Mouse (Mus musculus) spleen, postnatal 10 days (tissue): ENCODE results near the gene 2610021A01Rik.
"Not testable (repeated sequence)": the region's sequence is repeated elsewhere in the genome, so short reads cannot be mapped to it uniquely, and the experiment has no call there.

ENCODE experiments used
- DNase-seq, 2 experiments: peaks; one replicate each; pipeline ENCODE4 v3.0.0; 2021 to 2022; ENCODE audit warnings: low spot score in 2 of 2

The 2610021A01Rik gene

DNA sequence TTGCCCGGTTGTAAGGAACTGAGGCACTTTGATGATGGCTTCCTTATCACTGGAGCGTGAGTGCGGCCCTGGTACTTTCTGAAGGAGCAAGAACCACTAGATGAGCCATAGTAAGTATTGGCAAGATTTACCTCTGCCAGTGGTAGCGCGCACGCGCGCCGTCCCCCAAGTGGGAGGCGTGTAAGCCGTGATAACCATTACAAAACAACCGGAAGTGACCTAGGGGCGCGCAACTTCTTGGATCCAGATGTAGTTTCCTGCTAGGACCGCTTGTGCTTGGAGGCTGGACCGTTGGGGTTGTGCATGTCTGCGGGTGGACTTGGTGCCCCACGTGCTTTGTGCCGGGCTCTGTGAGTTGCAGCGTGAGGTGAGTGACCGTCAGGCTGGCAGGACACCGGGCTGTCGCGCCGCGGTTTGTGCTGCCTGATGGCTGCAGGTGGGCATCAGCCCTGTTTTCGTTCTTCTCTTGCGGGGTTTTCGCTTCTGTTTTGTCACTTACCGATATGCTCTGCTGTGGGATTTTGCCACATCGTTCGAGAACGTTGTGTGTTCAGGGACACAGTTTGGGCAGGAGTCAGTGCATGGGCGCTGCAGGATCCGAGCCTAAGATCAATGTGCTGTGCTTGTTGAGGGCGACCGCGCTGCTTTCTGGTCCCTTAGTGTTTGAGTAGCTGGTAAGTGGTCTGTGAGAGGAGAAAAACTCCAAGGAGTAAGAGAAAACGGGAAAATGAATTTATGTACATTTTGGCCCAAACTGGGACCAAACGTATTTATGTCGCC is at the start of gene 2610021A01Rik:
2610021A01Rik (plus strand) TSS at position 197 of the 780 bp plus-strand sequence.
- DNase-seq: peak; percentile 59 to 88

DNA sequence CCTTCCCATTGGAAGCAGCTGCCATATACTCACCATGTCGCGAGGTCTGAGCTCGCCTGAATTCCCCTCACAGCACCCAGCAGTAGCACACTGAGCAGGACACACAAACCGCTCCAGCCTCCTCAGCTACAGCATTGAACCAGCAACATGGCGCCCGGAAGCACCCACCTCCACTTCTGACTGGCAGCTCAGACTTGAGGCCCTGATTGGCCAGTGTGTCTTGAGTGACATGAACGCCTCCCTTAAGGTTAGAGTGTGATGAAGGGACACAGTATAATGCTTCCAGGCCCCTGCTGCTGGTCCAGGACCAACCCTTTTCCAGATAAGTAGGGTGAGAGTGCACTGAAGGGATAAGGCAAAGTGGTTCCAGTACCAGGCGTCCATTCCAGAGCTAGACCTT is 38.3 kb upstream of the 2610021A01Rik start:
- DNase-seq: no peak

DNA sequence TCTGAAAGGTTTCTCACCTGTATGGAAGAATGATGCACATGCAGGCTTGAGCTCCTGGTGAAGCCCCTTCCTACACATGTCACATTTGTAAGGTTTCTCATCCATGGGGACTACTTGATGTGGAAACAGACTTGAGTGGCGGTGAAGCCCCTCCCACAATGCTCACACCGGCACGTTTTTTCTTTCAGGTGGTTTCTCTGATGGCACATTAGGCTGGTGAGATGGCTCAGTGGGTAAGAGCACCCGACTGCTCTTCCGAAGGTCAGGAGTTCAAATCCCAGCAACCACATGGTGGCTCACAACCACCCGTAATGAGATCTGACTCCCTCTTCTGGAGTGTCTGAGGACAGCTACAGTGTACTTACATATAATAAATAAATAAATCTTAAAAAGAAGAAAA is 25.5 kb upstream of the 2610021A01Rik start, which contains the start of gene Gm6871:
Gm6871 (minus strand) TSS at position 101 of the 400 bp plus-strand sequence.
- DNase-seq: not testable (repeated sequence)

DNA sequence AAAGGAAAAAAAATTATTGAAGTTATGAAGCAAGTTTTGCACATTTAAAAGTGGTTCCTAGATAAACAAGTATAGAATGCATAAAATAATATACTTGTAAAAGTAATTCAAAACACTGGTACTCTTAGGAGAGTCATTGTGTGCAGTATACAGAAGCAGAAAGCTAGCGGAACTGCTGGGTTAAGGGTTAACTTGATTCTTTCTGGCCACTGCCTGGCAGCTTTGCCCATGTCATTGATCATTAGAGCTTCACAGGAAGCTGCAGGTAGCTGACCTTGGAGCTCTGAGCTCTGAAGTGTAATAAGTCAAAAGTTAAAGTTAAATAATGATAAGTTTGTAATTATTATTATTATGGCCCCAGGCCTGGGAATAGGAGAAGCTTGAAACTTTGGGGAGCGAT is 21.1 kb upstream of the 2610021A01Rik start:
- no peak for DNase-seq

DNA sequence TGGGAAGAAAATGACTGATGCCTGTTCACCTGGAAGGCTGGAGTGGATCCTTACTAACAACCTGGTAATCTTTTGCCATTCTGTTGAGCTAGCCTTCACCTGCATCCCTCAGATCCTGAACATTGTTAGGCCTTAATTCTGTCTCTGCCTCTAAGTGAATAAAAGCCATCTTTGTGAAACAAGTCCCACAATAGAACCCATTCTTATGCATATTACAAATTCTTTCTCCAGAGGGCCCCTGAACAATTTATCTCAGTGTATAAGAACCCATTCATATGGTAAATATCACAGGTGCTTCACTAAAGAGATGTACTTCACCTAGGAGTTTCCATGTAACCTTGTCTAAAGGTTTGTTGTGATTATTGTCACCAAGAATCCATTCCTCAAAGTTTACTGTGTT is 17.0 kb upstream of the 2610021A01Rik start:
- DNase-seq: no peak

DNA sequence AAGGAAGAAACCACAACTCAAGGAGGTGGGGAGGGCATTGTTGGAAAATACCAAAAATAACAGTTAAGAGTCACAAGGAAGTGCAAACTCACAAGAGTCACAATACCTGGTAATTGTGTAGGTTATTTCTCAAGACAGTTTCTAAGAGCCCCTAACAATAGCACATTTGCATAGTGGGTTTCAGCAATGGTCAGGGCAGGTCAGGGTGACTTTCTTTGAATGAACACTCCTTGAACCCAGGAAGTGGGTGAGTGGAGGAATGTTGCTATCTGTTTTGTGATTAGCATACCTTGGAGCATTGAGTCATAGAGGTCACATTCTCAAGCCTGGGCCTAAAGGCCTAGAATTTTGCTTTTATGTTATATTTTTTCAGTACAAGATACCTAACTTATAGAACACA is 11.2 kb upstream of the 2610021A01Rik start:
- not testable (repeated sequence) for DNase-seq

DNA sequence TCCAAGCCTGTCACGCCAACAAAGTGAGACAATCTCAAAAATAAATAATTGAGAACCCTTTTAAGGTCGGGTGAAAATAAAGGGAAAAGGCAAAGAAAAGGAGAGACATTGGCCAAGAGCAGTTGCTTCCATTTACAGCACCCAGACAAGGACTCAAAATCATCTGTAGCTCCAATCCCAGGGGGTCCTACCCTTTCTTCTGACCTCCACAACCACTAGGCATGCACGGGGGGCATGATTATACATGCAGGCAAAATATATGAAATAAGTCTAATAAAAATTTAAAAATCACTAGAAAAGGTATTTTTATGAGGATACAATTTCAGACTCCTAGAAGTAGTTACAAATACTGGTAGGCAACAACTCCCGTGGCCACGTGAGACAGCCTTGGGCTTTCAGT is 415 bp upstream of the 2610021A01Rik start:
- no peak for DNase-seq

DNA sequence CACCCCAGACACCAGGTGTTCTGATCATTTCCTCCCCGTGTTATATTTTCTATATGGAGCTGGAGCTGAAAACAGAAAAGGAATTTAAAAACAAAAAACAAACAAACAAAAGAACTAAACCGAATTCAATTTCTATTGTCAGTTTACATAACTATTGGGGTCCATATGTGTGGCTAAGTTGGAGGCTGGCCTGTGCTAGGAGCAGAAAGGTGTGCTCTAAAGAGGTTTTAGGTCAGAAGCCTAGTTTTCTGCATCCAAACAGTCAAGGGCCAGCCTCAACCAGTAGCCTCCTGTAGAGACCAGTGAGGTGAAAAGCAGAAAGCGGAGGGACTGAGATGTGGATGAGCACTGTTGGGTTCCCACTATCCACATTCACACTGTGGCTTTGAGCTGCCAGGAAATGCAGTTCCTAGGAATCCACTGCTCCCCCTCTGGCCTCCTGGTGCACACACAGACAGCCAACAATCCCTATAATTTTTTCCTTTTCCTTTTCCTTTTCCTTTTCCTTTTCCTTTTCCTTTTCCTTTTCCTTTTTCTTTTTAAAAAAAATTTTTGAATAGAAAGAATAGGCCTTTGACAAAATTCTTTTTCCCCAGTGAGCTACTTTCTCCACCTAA is 1.0 kb downstream of the 2610021A01Rik start:
- no peak for DNase-seq

DNA sequence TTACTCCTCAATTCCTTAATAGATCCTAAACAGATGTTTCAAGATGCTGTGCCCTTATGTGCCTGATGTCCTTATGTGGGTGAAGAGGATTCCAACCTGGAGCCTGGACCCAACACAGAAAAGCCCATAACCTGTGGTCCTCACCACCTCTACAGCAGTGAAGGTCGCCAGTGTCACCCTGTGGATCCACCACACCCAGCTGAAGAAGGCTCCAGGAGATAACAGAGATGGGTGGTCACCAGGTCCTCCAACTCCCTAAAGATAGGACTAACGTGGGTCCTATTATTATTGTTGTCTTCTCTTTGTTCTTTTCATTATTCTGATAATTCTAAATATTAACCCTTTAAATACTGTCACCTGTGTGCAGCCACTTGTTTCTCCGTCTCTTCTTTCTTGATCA is 12.6 kb downstream of the 2610021A01Rik start:
- no peak for DNase-seq

DNA sequence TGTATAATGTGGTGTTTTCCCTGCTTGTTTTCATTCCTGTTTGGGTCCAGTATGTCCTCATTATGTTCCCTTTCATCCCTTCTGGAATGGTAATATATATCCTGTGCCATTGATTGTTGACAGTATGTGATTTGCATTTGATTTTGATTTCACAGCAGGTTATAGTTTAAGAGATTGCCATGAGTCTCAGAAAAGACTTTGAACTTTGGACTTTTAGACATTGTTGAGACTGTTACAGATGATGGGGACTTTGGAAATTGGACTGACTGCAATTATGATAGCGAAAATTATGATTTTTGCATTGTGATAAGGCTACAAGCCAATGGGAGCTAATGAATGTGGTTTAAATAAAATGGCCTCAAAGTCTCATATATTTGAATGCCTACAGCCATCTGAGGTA is 17.2 kb downstream of the 2610021A01Rik start:
- not testable (repeated sequence) for DNase-seq

DNA sequence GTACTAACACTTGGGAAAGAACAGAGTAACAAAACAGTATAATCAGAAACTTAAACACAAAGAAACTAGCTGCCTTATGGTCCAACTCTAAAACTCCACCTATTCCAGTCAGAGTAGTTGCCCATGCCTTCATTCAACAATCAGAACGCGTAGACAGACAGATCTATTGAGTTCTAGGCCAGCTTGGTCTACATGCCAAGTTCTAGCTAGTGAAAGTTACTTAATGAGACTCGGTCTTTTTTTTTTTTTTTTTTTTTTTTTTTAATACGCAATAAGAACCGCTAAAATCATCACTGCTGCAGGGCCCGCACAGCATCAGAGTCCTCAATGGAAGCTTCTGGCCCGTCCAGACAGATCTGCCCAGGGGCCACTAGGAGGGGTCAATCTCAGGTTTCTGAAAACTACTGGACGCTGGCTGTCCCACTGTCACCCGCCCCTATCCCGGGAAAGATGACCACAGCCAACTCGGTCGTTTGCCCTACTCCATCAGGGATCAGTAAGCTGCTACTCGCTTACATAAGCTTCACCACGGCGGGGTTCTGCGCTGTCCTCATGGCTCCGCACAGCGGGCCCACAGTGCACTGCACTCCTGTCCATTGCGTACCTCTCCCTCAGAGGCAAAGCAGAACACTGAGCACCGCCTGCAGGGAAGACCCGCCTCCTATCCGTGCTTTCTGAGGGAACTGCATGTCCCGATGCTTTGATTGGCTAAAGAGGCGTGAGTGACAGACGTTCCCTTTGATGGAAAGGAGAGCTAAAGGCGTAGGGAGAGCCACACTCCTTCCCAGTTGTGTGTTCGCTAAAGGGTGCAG is 33.6 kb downstream of the 2610021A01Rik start, which contains the start of gene Zfp788:
Zfp788 (plus strand) TSS at position 795 of the 812 bp plus-strand sequence.
- peak; percentile 61 to 84 for DNase-seq

DNA sequence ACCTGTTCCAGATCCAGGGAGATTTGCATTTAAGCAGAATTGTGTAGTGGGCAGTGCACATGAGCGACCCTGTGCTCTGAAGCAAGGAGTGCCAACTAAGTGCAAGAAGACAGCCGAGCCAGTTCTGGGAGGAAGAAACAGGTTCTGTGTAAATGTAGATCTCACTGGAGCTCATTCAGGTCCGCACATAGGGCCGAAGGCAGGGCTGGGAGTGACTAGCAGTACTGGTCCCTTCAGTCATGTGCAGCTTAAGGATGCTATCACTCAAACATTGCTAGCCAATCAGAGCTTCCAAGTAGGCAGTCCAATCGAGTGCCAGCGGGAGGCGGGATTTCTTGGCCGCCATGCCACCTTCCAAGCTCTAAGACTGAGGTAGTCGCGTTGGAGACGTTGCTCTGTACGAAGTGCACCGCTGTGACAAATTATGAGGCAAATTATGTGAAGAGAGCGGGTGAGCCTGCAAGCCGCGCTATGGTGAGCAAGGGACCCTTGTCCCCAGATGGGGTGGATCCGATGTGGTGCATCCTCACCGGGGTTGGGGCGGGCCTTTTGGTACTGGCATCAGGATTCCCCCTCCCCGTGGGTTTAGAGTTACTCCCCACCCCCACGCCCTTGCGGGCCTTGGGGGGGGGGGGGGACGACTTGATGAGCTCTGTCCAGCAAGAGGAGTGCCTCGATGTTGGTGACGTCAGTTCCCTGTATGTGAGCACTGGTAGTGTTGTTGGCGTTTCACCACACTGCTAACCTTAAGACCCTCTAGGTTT is 34.4 kb downstream of the 2610021A01Rik start:
- DNase-seq: peak; percentile 71 to 84

DNA sequence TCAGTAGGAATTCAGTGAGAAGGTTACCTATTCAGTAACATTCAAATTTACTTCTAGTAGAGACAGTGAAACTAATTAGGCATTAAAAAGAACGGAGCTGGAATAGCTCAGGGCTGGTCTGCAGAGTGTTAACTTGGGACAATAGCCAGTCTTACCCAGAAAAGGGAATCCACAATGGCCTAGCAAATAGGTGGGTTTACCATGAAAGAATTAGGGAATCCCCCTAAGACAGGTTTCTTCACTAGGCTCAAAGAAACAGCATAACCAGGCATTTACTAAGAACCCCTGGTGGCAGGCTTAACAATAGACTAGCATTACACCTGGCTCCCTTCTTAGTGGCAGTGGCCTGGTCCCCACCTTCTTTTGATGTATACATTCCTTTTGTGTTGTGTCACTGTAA is 75.3 kb downstream of the 2610021A01Rik start:
- not testable (repeated sequence) for DNase-seq
